Mouse (Mus musculus): ENCODE results near the gene Flnb. TPM values are rescaled to one million over a fixed set of nuclear protein-coding genes. Genes with fewer than 3 reads are reported as not detected.

Gene Flnb
- total RNA-seq, 4 experiments from 2014 or later = 27.6 to 79.3 (median 41.4) TPM

GRCm38 (mm10) chr14:7896699-7897098 lies 78.9 kb downstream of the Flnb start:
- DNase-seq (ENCODE audit: low spot score in 2 of 2) = no peak

- no peak for DNase-seq (ENCODE audit: low spot score in 2 of 2)
Observed at GRCm38 (mm10) chr14:7899986-7900385, 82.2 kb downstream of the Flnb start.

- peak in 1 of 2 experiments; percentile 70 for DNase-seq (ENCODE audit: low spot score in 2 of 2)
Observed at GRCm38 (mm10) chr14:7900481-7901049, 82.8 kb downstream of the Flnb start.

GRCm38 (mm10) chr14:7901484-7902240 lies 83.9 kb downstream of the Flnb start:
- DNase-seq (ENCODE audit: low spot score in 2 of 2) = no peak

- no peak for DNase-seq (ENCODE audit: low spot score in 2 of 2)
Observed at GRCm38 (mm10) chr14:7907058-7907457, 89.3 kb downstream of the Flnb start.

GRCm38 (mm10) chr14:7909472-7909871 lies 91.7 kb downstream of the Flnb start:
- no peak for DNase-seq (ENCODE audit: low spot score in 2 of 2)

GRCm38 (mm10) chr14:7913842-7914241 lies 96.1 kb downstream of the Flnb start:
- DNase-seq (ENCODE audit: low spot score in 2 of 2) = no peak

- DNase-seq (ENCODE audit: low spot score in 2 of 2) = no peak
Observed at GRCm38 (mm10) chr14:7914461-7914860, 96.7 kb downstream of the Flnb start.

- no peak for DNase-seq (ENCODE audit: low spot score in 2 of 2)
Observed at GRCm38 (mm10) chr14:7918150-7918991, 100.6 kb downstream of the Flnb start.

- no peak for DNase-seq (ENCODE audit: low spot score in 2 of 2)
Observed at GRCm38 (mm10) chr14:7919309-7919708, 101.6 kb downstream of the Flnb start.

GRCm38 (mm10) chr14:7919921-7920320 lies 102.2 kb downstream of the Flnb start:
- no peak for DNase-seq (ENCODE audit: low spot score in 2 of 2)

GRCm38 (mm10) chr14:7921459-7921858 lies 103.7 kb downstream of the Flnb start:
- DNase-seq (ENCODE audit: low spot score in 2 of 2) = no peak

- no peak for DNase-seq (ENCODE audit: low spot score in 2 of 2)
Observed at GRCm38 (mm10) chr14:7923635-7924034, 105.9 kb downstream of the Flnb start.

- no peak for DNase-seq (ENCODE audit: low spot score in 2 of 2)
Observed at GRCm38 (mm10) chr14:7928362-7928761, 110.6 kb downstream of the Flnb start.

- DNase-seq (ENCODE audit: low spot score in 2 of 2) = no peak
Observed at GRCm38 (mm10) chr14:7929029-7929428, 111.3 kb downstream of the Flnb start.

- no peak for DNase-seq (ENCODE audit: low spot score in 2 of 2)
Observed at GRCm38 (mm10) chr14:7932151-7932550, 114.4 kb downstream of the Flnb start.

GRCm38 (mm10) chr14:7934166-7934565 lies 116.4 kb downstream of the Flnb start:
- no peak for DNase-seq (ENCODE audit: low spot score in 2 of 2)

GRCm38 (mm10) chr14:7937052-7937630 lies 119.4 kb downstream of the Flnb start:
- DNase-seq (ENCODE audit: low spot score in 2 of 2) = no peak

GRCm38 (mm10) chr14:7938809-7939784 lies 121.3 kb downstream of the Flnb start:
- DNase-seq (ENCODE audit: low spot score in 2 of 2) = no peak

GRCm38 (mm10) chr14:7941413-7941812 lies 123.7 kb downstream of the Flnb start:
- no peak for DNase-seq (ENCODE audit: low spot score in 2 of 2)

All from left cerebral cortex, adult 8-10 months (tissue).